Mouse (Mus musculus) erythroblast, embryonic 14.5 days (primary cell): ENCODE measurements around the gene Capsl. TPM values are rescaled to one million over a fixed set of nuclear protein-coding genes. Genes with fewer than 3 reads are reported as not detected.

Experiments used
- H3K27me3 ChIP-seq: 2 replicates; pipeline ENCODE4 v1.6.1; 2012; ENCODE audit warnings: inconsistent platforms; ENCODE audit not compliant: control insufficient read depth
- H3K36me3 ChIP-seq: 2 replicates; pipeline ENCODE4 v1.6.1; 2012; ENCODE audit warnings: mild to moderate bottlenecking, inconsistent platforms; ENCODE audit not compliant: control insufficient read depth
- H3K4me1 ChIP-seq: 2 replicates; pipeline ENCODE4 v1.6.1; 2012; ENCODE audit warnings: inconsistent platforms; ENCODE audit not compliant: control insufficient read depth
- H3K4me3 ChIP-seq: replicated peaks from 2 replicates; pipeline ENCODE3; 2012; ENCODE audit warnings: moderate library complexity, mild to moderate bottlenecking, inconsistent platforms
- H3K9me3 ChIP-seq: 2 replicates; pipeline ENCODE4 v1.6.1; 2012; ENCODE audit warnings: low read length, inconsistent platforms, mixed read lengths; ENCODE audit not compliant: control insufficient read depth
- GATA1 ChIP-seq: IDR thresholded peaks from 2 replicates; pipeline ENCODE4 v1.6.1; 2012; ENCODE audit warnings: low read length, inconsistent platforms, mixed read lengths
- TAL1 ChIP-seq: IDR thresholded peaks from 3 replicates; pipeline ENCODE4 v1.6.1; 2012; ENCODE audit warnings: low read length, inconsistent platforms, mixed read lengths
- polyA plus RNA-seq: library from polyadenylated mRNA; stranded (reverse); fragments of >175 nt; gene quantifications from 2 replicates; pipeline ENCODE4 v1.2.3, GENCODE M21; 2012

Gene Capsl
- polyA plus RNA-seq = not detected in 2 replicates

GRCm38 (mm10) chr15:9435534-9436180, at the start of gene Capsl:
TSS of gene Capsl (plus strand) at chr15:9436028.
- H3K36me3 ChIP-seq = no peaks in the 10 kb centered on the region
- no peaks in the 10 kb centered on the region for H3K9me3 ChIP-seq
- no peak for TF ChIP-seq GATA1
- no peak for TF ChIP-seq TAL1
- H3K27me3 ChIP-seq = no peaks in the 10 kb centered on the region
- no peaks in the 10 kb centered on the region for H3K4me1 ChIP-seq
- no peak within 1 kb of the TSS for H3K4me3 ChIP-seq

GRCm38 (mm10) chr15:9409475-9409874, 26.4 kb upstream of the Capsl start:
- H3K27me3 ChIP-seq = no peaks in the 10 kb centered on the region
- no peak for TF ChIP-seq GATA1
- no peak for TF ChIP-seq TAL1
- H3K4me1 ChIP-seq = no peaks in the 10 kb centered on the region
- no peaks in the 10 kb centered on the region for H3K36me3 ChIP-seq
- no peak overlapping the region for H3K4me3 ChIP-seq
- H3K9me3 ChIP-seq = no peaks in the 10 kb centered on the region

- H3K27me3 ChIP-seq = no peaks in the 10 kb centered on the region
- TF ChIP-seq GATA1 (no peak), TAL1 (no peak)
- H3K36me3 ChIP-seq = no peaks in the 10 kb centered on the region
- H3K4me3 ChIP-seq = no peak overlapping the region
- H3K4me1 ChIP-seq = no peaks in the 10 kb centered on the region
- H3K9me3 ChIP-seq = no peaks in the 10 kb centered on the region
Observed at GRCm38 (mm10) chr15:9421163-9421562, 14.7 kb upstream of the Capsl start.

GRCm38 (mm10) chr15:9427849-9428248, 8.0 kb upstream of the Capsl start:
- Histone ChIP-seq H3K36me3 (no peaks in the 10 kb centered on the region), H3K4me1 (no peaks in the 10 kb centered on the region), H3K4me3 (no peak overlapping the region), H3K27me3 (no peaks in the 10 kb centered on the region), H3K9me3 (no peaks in the 10 kb centered on the region)
- no peak for TF ChIP-seq TAL1
- TF ChIP-seq GATA1 = no peak

GRCm38 (mm10) chr15:9429843-9430242, 6.0 kb upstream of the Capsl start:
- Histone ChIP-seq H3K27me3 (no peaks in the 10 kb centered on the region), H3K4me3 (no peak overlapping the region), H3K9me3 (no peaks in the 10 kb centered on the region), H3K36me3 (no peaks in the 10 kb centered on the region), H3K4me1 (no peaks in the 10 kb centered on the region)
- TF ChIP-seq TAL1 (no peak), GATA1 (no peak)

- Histone ChIP-seq H3K4me3 (no peak overlapping the region), H3K36me3 (no peaks in the 10 kb centered on the region), H3K9me3 (no peaks in the 10 kb centered on the region), H3K27me3 (no peaks in the 10 kb centered on the region), H3K4me1 (peaks cover 5% of the 10 kb centered on the region)
- TF ChIP-seq TAL1 = no peak
- TF ChIP-seq GATA1 = no peak
Observed at GRCm38 (mm10) chr15:9451999-9452398, 16.2 kb downstream of the Capsl start.

GRCm38 (mm10) chr15:9452842-9453241, 17.0 kb downstream of the Capsl start:
- H3K4me1 ChIP-seq = peaks cover 7% of the 10 kb centered on the region
- H3K27me3 ChIP-seq = no peaks in the 10 kb centered on the region
- no peaks in the 10 kb centered on the region for H3K36me3 ChIP-seq
- no peaks in the 10 kb centered on the region for H3K9me3 ChIP-seq
- no peak overlapping the region for H3K4me3 ChIP-seq
- TF ChIP-seq TAL1 (no peak), GATA1 (no peak)

GRCm38 (mm10) chr15:9454198-9454597, 18.4 kb downstream of the Capsl start:
- no peak overlapping the region for H3K4me3 ChIP-seq
- no peaks in the 10 kb centered on the region for H3K9me3 ChIP-seq
- no peaks in the 10 kb centered on the region for H3K36me3 ChIP-seq
- no peaks in the 10 kb centered on the region for H3K27me3 ChIP-seq
- H3K4me1 ChIP-seq = peaks cover 7% of the 10 kb centered on the region
- TF ChIP-seq TAL1 (no peak), GATA1 (no peak)

GRCm38 (mm10) chr15:9455241-9455640, 19.4 kb downstream of the Capsl start:
- Histone ChIP-seq H3K9me3 (no peaks in the 10 kb centered on the region), H3K4me3 (no peak overlapping the region), H3K4me1 (peaks cover 7% of the 10 kb centered on the region), H3K36me3 (no peaks in the 10 kb centered on the region), H3K27me3 (no peaks in the 10 kb centered on the region)
- TF ChIP-seq TAL1 = no peak
- no peak for TF ChIP-seq GATA1
